Mouse (Mus musculus) kidney, postnatal 10 days (tissue): ENCODE data around the gene Kirrel3.

Source experiments
- DNase-seq: peaks from one replicate; pipeline ENCODE4 v3.0.0; 2021; ENCODE audit warnings: mixed read lengths

The Kirrel3 gene

GRCm38 (mm10) chr9:35039846-35040245, 554.2 kb downstream of the Kirrel3 start:
- no peak for DNase-seq

DNA sequence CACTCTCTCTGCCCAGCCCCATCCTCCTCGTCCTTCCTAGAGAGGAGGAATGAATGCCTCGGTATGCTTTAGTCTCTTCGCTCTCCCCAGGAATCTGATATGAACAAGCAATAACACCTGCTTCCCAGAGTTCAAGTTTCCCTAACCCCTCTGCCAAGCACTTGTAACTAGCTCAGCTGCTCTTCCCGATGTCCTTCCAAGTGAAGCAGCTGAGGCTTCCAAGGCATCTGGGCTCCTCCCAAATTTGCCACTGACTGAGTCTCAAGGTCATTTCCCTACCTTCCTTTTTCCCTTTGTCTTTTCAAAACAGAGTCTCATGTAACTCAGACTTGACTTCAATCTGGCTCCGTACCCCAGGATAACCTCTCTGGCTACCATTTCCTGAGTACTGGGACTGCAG, 555.8 kb downstream of the Kirrel3 start:
- no peak for DNase-seq

GRCm38 (mm10) chr9:35043619-35044018, 557.9 kb downstream of the Kirrel3 start:
- DNase-seq, result peak; percentile 6

- peak; percentile 75 for DNase-seq
These were observed 558.8 kb downstream of the Kirrel3 start for GRCm38 (mm10) chr9:35044458-35044857.

DNA sequence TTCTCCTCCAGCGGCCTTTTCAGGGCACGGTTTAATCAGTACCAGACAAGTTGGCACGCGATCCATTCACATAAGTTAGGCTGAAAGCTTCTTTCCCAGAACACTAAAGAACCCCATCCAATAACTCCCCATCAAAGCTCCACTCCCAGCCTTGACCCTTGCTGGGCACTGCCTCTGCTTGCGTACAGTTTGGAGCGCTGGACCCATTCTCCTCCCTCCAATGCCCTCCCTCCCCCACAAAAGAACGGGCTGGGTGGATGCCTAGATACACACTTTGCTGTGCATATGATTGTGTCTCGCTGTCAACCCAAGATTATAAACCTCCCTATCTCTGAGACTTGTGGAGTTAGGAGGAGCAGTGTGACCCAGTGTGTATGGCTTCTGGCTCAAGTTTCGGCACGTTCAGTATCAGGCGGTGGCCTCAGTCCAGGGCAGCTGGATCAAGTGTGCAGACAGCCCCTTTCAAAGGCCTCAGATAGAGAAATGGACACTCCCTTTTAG, 559.4 kb downstream of the Kirrel3 start:
- DNase-seq, result peak; percentile 73

- peak; percentile 85 for DNase-seq
These were observed 560.1 kb downstream of the Kirrel3 start for GRCm38 (mm10) chr9:35045756-35046155.

DNA sequence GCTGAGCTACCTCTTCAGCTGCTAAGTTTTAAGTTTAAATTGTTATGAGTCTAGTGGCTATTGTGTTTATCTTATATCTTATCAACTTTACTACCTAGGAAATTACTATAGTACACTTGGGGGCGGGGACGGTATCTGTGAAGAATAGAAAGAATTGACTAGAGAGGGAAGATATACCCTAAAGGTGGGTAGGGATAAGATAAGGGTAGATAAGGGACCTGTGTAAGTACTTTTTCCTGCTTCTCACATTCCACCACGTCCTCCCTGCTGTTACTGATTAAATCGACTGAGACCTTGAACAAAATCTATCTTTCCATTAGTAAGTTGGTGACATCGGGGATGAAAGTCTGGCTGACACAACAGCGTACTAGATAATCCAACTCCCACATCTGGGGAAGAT, 562.8 kb downstream of the Kirrel3 start:
- peak; percentile 2 for DNase-seq

- peak; percentile 4 for DNase-seq
These were observed 564.3 kb downstream of the Kirrel3 start for GRCm38 (mm10) chr9:35049891-35050527.

DNA sequence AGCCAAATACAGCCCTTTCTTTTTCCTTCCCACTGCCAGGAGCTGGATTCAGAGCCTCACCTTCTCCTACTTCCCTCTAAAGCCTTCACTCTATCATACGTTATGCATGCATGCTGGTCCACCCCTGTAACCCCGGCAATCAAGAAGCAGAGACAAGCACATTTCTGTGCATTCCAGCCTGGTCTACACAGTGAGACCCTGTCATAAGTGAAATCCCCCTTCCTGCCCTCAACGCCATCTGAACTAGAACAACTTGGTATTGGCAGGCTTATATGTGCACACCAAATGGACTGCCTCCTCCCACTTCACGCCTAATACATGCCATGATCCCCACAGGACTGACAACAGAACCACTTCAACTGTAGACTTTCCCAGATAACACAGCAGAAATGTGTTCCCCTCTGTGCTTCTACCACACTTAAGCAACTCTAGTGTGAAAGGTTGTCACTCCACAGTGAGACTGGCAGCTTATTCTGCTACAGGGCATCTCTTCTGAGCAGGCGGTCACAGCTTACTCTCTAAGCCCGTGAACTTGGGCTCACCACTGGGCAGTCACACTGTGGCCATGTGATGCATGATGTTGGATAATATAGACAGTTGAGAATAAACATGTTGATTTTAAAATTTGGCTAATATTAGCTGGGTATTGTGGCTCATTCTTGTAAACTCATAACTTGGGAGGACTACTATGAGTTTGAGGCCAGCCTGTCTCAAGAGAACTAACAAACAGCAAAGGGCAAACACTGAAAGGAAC, 565.2 kb downstream of the Kirrel3 start:
- peak; percentile 5 for DNase-seq

DNA sequence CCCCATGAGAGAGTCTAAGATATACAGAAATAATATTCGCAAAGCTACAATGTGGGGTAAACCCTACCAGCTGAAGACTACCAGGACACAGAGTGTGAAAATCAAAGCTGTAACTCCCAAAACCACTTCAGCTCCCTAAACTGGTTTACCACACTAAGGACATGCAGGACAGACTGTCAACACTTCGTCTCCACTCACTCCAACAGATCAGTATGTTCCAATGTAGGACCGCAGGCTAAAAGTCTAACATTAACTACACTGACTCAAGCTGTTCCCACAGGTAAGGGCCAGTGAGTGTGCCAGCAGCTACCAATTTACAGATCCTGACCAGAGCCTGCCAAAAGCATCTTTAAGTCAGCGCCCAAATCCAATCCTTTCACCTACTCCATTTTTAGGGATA, 566.0 kb downstream of the Kirrel3 start:
- DNase-seq, result peak; percentile 2

GRCm38 (mm10) chr9:35052671-35053070, 567.0 kb downstream of the Kirrel3 start:
- peak; percentile 3 for DNase-seq

DNA sequence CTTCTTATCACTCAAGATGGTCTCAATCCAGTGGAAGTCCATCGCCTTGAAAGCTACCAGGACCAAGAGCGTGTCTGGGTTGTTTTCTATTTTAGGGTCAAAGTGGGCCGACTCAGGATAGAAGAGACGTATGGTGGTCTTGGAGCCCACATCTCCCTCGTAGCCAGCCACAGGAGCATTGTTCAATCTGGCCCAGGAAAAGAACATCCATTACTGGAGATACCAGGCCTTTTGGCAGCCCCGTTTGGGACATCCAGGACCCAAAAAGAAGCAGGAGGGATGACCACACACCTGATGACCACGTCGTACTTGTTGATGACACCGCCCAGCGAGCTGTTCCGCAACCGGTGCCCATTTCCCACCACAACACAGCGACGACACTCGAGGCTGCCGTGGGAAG, 567.4 kb downstream of the Kirrel3 start:
- DNase-seq, result peak; percentile 2

DNA sequence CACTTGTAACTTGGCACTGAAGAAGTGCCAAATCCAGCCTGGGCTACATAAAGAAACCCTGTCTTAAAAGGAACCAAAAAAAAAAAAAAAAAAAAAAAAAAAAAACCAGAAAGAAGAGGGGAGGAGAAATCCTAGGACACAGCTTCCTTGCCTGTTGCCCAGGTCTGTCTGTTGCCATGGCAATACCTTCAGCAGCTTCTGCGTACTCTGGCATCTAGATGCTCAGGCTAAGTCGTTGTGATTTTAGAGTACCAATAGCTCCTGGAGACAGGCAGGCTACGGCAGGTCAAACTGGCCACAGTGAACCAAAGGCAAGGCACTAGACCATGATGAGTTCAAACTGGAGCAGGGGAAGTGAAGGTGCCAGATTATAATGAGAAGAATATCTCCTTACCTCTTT, 568.0 kb downstream of the Kirrel3 start:
- peak; percentile 3 for DNase-seq

- peak; percentile 4 for DNase-seq
These were observed 570.0 kb downstream of the Kirrel3 start for GRCm38 (mm10) chr9:35055528-35056330.

DNA sequence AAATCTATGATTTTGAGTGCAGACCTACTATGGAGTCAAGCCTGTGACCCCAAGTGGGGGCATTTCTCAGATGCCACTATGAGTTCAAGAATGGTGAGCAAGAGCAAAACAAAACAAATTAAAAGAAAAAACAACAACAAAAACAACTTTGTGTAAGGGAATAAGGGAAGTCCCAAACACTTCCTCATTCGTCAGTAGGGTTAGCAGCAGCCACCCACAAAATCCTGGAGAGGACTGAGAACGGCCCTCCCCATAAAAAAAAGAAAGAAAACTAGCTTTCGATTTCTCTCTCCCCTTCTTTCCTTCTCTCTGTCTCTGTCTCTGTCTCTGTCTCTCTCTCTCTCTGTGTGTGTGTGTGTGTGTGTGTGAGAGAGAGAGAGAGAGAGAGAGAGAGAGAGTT, 570.9 kb downstream of the Kirrel3 start:
- DNase-seq, result no peak

DNA sequence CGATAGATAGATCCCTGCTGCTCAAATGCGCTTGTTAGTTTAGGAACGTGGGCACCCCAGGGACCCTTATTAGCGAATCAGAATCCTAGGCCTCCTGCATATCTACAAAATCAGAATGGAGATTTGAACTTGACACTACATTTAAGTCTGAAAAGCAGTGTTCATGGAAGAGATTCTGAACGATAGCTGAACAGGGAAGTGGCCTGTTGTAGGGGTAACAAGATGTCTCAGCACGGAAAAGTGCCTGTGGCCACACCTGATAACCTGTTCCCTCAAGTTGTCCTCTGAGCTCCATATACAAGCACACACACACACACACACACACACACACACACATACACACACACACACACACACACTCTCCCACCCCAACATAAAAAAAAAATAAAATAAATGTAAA, 571.9 kb downstream of the Kirrel3 start:
- peak; percentile 2 for DNase-seq

DNA sequence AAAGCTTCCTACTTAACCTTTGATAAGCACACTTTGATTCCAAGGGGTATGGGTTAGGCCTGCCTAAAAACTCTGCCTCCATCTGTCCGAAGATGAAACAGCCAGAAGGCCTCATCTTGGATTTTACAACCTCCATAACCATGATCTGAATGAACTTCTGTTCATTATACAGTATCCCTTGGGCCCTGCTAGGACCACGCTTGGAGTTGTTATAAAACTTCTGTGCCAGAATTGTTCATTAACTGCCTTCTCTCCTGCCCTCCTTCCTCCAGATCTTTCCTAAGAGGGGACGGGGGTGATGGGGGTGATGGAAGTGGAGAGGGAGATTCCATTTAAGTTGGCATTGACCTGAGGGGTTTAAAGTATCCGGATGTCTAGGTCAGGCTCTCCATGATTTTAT, 572.5 kb downstream of the Kirrel3 start:
- DNase-seq, result peak; percentile 10

DNA sequence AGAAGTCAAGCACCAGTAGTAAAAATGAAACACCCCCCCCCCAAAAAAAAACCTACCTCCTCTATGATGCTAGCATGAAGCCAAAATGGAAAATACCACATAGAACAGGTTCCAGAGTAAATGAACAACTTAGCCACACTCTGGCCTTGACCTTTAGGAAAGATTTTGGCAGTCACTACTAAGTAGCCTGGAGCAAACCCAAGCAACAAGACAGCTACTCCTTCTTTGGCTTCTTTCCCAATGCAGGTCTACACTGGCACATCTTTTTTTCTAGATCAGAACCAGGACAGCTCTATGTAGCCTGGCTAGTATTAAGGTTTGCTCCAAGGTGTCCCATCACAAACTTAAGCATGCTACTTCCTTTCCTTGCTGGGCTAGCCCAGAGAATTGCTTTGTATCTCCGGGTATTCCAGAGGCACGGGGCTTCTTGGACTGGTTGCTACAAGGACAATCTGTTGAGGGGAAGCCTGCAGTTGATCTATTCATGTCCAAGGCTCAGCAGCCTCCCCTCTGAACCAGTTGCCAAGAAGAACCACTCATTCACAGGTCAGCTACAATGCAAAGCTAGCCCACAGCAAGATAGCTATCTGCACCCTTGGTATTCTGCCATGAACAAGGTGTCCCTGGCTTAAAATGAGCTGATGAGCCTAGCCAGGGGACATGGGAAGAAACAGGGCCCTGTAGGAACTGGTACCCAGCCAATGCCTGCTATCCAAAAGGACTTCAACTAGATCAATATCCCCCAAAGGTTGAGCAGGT, 573.1 kb downstream of the Kirrel3 start:
- peak; percentile 14 for DNase-seq

DNA sequence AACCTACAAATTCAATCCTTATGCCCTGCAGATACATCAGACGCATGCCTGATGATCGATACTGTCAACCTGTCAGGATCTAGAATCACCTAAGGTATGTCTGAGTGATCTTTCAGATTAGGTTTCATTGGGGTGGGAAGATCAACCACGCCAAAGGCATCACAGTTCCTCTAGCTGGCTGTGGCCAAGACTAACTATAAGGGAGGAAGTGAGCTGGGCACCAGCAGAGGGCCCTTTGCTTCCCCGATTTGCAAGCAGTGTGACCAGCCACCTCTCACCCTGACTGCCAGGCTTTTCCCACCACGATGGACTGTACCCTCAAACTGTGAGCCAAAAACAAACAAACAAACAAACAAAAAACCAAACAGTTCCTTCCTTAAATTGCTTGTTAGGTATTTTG, 574.2 kb downstream of the Kirrel3 start:
- no peak for DNase-seq

GRCm38 (mm10) chr9:35061446-35061845, 575.8 kb downstream of the Kirrel3 start:
- no peak for DNase-seq
